Mouse (Mus musculus) CH12F3 (cell line): ENCODE data around the gene Lst1.

Source experiments
- in situ Hi-C: fragments of 300-500 bp; cut with MboI; formaldehyde crosslinking; loops from 2 replicates; pipeline ENCODE4 v1.14.3; 2020; ENCODE audit warnings: low sequenced_read_pairs

The Lst1 gene

DNA sequence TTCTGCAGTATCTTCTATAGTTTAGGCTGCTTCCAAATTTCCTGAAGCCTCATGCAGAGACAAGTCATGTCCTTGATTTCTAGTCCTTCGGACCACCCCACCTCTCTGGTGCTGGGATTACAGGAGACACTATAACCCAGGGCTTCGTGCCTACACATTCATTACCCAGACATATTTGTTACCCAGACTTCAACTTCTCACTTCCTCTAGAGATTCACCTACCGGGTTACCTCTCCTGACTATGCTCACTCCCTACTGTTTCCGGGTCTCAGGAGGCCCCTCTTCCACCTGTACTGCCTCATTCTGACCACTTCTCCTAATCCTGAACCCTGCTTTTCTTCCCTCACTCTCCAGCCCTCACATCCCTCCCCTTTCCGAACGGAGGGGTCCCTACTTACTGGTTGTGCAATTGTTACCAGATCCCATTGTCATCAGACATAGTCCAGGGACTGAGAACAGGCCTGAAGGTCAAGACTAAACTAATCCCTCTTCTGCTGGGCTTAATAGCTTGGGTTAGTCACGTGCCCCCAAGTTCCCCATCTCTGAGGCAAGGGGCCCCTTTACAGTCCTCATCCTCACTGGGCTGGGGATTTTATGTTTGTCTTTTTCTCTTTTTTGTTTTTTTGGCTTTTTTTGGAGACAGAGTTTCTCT lies at the start of gene Lst1:
Lst1 (minus strand) TSS at position 481 of the 652 bp plus-strand sequence.
- in situ Hi-C loops, result no loop called here

DNA sequence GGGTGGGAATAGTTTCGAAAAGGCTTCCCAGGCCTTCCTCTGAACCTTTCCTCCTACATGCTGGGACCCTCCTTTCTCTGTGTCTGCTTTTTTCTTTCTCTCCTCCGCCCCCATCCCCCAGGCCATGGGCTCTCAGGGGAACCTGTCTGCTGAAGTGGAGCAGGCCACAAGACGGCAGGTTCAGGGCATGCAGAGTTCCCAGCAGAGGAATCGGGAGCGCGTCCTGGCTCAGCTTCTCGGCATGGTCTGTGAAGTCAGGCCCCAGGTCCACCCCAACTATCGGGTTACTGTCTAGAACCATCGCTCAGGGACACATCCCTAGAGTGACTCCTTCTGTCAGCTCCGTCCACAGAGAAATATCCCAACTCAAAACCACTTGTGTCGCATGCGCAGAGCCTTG lies 49.3 kb upstream of the Lst1 start:
- in situ Hi-C loops, result no loop called here

DNA sequence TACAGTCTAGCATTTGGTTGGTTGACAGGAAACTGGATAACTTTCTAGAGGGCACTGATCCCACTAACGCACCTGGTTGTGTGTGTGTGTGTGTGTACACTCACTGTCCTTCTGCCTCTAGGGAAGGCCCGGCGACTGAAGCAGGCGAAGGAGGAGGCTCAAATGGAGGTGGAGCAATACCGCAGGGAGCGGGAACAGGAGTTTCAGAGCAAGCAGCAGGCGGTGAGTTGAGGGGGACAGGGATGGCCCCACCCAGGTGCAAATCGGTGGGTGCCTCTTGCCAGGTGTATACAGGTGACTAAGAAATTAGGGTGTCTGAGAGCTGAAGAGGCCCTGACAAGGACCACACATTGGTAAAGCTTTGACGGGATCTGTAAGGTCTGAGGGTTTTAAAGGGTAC lies 48.8 kb upstream of the Lst1 start:
- in situ Hi-C loops, result no loop called here

DNA sequence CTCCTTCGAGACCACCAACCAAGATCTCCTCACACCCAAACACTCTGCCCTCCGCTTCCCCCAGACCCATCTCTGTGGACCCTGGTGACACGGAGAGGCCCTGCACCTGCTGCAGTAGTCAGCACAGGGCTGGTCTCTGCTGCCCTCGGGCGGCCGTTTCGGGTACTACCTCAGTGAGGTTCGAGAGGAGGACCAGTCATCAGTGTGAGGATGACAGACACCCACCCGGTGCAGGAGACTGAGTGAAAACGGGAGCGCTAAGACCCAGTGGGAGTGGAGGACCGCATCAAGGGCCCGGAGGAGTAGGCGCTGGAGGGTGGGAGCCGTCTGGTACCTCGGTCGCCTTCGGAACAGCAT lies 48.1 kb upstream of the Lst1 start:
- in situ Hi-C loops, result no loop called here

DNA sequence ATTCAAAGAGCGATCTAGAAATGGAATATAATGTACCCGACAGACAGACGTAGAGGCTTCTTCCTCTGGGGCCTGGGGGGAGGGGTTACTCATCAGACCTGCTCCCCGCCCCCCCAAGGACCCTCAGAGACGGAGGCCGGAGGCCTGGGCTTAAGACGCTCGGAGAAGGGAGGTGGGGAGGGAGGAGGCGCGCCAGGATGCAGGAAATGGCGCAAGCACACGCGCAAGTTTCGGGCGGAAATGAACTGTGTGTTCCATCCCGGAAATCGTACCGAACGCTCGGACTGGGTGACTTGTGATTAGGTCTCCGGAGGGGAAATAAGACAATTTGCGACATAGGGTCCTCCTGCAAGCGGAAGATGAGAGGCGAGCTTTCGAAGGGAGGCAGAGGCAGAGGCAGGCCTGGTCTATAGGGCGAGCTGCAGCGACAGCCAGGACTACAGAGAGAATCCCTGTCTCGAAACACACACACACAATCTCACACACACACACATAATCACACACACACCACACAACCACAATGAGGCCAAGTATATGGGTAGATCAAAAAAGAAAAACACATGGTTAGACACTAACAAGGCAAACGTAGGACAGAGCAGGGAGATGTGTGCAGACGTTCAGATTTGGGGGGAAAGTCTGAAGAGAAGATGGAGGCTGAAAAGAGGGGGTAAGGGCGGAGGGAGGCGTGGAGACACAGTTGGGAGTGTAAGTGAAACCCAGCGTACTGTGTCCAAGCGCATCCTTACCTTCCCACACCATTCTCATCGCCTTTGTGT lies 47.6 kb upstream of the Lst1 start, which contains the start of gene Nfkbil1:
Nfkbil1 (minus strand) TSS at position 179 of the 776 bp plus-strand sequence.
- in situ Hi-C loops, result no loop called here

DNA sequence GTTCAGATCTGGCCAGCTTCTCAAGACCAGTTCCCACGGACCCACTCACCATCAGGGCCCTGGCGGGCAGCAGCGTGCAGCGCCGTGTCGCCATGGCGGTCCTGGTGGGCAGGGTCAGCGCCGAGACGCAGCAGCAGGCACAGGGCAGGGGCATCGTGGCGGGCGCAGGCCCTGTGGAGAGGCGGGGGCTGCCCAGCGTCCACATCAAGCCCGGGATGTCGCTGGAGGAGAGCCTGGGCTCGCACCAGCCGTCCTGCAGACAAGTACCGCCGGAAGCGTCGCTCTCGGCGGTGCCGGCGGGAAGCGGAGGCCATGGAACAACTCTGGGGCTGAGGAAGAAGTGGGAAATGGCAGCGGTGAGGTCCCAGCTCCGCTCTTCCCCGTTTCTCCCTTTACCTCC lies 46.7 kb upstream of the Lst1 start:
- in situ Hi-C loops, result loop anchor here (5.0 kb wide), 1 partner anchor 68 kb away; no protein-coding TSS in a partner anchor

DNA sequence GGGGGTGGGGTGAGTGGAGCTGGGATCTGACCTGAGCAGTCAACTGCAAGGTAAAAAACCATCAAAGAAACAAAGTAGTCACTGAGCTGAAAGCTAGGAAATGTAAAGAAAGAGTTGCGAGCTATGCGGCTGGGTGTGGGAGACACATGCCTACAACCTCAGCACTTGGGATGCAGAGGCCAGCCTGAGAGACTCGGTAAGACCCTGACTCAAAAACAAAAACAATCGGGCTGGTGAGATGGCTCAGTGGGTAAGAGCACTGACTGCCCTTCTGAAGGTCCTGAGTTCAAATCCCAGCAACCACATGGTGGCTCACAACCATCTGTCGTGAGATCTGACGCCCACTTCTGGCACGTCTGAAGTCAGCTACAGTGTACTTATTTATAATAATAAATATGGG lies 45.9 kb upstream of the Lst1 start:
- in situ Hi-C loops, result loop anchor here (5.0 kb wide), 1 partner anchor 67 kb away; no protein-coding TSS in a partner anchor

DNA sequence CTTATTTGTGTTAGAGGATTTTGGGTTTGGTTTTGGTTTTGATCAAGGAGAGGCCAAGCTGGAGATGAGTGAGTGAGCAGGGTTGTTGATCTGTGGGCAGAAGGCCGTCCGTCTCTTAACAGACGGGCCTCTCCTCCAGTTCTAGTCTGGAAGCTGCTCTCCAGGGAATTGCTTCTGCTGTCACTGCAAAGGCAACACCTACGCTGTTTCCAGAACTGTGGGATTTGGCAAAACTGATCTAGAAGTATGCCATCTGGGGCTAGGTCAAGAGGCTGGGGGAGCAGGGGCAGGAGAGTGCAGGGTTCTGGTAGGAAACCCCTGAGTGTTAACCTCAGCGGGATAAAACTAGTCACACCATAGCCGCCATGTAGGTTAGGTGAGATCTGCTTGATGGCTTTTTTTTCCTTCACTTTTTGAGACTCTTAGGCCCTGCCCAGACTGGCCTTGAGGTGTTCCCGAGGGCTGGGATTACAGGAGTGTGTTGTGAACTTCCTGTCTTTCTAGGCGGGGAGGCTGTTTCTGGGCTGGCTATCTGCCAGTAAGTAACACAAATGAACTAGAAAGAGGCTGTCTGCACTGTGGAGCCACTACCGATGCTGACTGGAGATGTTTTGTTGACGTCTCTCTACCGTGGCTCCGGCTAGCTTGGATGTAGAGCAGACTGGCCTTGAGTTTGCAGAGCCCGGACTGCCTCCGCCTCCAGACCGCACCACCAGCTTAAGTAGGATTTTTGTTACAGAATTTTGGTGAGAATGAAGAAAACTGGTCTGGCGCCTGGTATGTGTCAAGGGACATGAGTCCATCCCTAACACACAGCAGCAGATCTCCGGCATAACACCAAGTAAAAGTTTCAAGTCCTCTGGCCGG lies 45.1 kb upstream of the Lst1 start, which contains the start of gene Atp6v1g2:
Atp6v1g2 (plus strand) TSS at position 547 of the 867 bp plus-strand sequence.
- in situ Hi-C loops, result loop anchor here (5.0 kb wide), 1 partner anchor 66 kb away; no protein-coding TSS in a partner anchor

DNA sequence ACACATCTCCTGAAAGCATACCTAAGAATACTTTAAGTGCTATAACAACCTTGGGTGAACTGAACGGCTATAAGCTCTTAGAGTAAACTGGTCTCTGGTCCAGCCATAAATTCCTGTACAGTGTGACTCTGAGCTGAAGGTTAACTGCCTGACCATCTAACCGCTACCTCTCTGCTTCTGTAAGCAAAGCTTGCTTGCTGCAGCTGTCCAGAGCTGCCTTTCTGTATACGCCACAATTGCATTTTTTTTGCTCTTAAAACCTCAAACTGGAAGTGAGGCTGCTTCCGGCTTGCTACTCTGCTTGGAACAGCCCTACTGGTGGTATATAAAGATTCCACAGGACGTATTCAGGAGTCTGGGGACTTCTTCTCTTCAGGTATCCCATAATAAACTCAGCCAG lies 44.4 kb upstream of the Lst1 start:
- in situ Hi-C loops, result loop anchor here (5.0 kb wide), 1 partner anchor 65 kb away; no protein-coding TSS in a partner anchor

DNA sequence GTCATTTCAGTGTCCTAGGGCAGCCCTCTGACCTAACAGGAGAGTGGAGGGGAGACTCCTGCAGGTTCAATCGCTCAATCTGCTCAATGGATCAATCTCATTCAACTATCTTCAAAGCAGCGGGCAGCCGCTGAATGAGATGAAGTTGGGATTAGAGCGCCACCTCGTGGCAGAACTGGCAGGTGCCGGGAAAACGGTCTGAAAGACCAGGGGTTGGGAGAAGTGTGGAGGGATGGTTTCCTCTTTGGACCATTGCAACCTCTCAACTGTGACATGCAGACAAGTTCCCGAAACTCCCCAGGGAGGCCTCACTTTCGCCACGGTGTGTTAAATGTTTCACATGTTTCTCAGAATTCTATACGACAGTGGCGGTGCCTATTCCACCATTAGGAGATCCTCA lies 43.8 kb upstream of the Lst1 start:
- in situ Hi-C loops, result loop anchor here (5.0 kb wide), 1 partner anchor 65 kb away; no protein-coding TSS in a partner anchor

DNA sequence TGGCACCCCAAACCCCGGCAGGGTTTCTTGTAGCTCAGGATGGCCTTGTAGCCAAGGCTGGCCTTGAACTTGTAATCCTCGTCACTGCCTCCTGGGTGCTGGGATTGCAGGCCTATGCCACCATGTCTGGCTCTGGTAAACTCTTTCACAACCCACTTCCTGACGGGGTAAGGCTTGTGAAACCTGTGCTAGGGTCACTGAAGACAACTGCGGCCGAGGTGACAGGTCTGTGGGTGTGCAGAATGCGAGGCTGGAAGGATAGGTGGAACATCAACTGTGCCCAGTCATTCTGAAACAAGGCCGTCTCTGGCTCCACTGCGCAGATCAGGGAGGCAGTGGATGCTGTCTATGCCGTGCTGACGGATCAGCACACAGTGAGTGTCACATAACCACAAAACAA lies 42.8 kb upstream of the Lst1 start:
- in situ Hi-C loops, result loop anchor here (5.0 kb wide), 1 partner anchor 64 kb away; no protein-coding TSS in a partner anchor

DNA sequence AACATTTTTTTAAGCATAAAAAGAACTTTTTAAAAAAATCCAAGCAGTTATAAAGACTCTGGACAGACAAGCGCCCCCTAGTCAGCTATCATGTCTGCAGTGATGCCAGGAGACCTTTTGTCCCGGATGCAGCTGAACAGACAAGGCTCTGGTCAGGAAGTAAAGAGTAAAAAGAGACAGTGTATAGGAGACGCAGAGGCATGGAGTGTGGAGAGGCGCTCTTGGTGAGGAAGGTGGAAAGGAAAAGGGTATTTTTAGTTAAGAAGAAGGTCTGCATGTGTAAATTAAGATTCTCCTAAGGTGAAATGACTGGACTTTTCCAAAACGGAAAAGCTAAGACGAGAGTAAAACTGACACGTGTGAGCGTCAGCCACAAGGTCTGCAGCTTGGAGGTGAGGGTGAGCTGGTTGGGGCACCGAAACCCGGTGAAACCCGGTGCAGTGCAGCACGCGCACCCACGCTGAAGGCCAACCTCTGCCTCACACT lies 38.4 kb upstream of the Lst1 start:
- in situ Hi-C loops, result no loop called here

DNA sequence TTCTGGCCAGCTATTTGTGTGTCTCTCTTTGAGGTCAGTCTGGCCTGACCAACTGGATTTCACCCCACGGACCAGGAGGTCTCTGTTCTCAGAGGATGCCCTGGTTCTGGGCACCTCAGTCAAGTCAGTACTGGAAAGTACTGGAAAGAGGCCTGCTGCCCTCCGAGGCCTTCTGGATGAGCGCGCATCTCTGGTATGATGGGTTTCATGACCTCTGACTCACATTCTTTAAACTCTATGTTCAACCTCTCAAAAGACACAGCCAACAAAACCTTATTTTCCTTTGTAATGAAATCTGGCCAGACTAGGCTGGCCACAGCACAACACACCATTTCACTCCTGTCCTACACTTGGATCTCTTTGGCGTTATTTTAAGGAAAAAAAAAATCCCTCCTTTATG lies 37.2 kb upstream of the Lst1 start:
- in situ Hi-C loops, result no loop called here

DNA sequence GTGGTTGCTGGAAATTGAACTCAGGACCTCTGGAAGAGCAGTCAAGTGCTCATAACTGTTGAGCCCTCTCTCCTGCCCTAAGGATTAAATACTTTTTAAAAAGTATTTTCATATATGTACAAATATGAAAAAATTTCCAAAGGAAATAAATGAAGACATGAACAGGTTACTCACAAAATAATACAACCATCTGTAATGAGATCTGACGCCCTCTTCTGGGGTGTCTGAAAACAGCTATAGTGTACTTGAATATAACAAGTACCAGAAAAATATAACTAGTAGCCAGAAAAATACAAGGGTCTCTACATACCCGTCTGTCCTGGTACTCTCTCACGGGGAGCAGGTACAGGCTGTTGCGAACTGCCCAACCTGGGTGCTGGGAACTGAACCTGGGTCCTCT lies 36.4 kb upstream of the Lst1 start:
- in situ Hi-C loops, result no loop called here

DNA sequence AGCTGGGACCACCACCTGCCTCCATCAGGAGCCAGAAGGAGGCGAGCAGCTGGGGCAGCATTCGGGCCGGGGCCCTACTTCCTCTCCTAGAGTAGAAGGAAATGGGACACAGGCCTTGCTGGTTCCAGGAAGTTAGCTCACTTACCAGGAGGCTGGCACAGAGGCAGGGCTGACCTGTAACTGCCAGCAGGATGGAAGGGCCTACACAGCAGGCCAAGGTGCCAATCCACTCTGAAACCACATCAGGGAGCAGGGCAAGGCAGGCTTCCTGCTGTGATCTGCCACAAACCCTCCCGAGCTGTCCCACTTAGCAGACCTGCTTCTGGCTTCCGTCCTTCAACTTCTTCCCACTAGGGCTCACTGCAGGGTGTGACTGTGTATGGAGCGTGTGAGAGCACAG lies 34.1 kb upstream of the Lst1 start:
- in situ Hi-C loops, result no loop called here

DNA sequence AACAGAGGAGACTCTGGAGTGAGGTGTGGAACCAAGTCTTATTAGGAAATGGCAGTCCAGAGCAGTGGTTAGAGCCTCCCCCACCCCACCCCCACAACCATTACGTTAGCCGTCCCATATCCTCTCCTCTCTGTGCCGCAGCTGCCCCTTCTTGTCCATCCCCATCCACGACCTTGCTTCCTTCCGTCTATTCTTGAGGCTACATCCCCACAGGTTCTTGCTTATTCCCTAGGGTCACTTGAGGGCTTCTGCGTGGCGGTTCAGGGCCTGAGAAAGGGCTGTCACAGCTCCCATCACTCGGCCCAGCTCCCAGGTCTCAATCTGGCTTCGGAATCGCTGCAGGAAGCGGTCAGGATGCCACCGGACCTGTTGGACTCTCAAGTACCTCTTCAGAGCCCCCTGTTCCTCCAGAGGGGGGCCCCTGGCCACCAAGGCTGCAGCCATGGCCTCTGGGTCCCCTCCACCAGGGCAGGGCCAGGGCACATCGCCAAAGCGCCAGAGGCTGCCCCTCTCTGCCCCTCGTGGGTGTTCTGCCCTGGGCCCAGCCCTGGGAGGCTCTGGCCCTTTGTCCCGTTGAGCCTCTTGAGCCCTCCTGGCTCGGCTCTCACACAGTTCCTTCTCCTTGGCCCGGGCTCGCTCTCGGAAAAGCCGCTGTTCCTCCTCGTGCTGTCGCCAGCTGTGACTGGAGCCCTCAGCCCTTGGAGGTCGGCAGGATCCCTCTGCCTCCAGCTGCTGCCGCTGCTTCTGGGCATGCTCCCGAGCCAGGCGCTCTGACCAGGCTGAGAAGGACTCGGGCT lies 32.1 kb upstream of the Lst1 start, which contains the start of gene Gm16181:
Gm16181 (plus strand) TSS at position 679 of the 797 bp plus-strand sequence.
- in situ Hi-C loops, result no loop called here

DNA sequence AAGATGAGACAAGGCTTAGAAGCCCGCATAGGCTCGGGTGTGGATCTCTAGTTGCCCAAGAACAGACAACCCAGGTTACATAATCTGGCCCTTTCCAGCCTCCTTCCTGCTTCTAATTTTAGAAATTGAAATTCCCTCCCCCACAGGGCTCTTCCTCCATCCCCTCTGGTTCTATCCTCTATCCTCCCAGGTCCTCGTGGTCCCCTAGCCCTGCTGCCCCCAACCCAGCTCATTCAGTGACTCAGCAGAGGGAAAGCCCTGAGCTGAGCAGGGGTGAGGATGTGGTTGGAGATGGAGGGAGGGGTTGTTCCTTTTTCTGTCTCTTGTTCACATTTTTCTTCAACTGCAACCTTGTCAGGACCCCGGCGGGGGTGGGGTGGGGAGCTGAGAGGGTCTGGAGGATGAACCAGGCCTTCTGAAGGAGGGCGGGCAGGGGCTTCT lies 31.4 kb upstream of the Lst1 start:
- in situ Hi-C loops, result no loop called here

DNA sequence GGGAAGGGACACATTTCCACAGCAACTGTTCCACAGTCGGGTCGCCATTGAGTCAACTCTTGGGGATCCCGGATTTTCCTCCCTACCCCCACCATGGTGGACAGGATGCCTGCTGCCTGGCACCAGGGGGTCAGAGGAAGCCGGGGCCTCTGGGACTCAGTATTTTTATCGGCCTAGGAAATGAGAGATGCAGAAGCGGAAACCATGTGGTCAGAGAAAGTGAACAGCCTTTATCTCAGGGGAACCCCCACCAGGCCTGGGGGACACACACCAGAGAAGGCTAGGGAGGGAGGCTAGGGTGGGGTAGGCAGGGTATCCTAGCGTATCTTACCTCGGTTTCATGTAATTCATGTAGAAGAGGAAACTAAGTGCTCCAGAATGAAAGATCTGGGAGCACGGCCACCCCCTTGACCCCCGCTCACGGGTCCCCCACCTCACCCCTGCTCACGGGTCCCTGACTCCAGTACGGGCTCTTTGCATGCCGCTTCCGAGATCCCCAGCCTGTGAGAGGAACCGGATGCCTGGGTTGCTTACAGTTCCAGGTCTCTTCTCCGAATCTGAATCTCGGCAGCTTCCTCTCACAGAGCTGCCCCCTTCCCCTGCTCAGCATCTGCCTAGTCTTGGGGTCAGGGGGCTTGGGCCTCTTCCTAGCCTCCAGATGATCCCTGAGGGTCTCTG lies 30.4 kb upstream of the Lst1 start:
- in situ Hi-C loops, result no loop called here

DNA sequence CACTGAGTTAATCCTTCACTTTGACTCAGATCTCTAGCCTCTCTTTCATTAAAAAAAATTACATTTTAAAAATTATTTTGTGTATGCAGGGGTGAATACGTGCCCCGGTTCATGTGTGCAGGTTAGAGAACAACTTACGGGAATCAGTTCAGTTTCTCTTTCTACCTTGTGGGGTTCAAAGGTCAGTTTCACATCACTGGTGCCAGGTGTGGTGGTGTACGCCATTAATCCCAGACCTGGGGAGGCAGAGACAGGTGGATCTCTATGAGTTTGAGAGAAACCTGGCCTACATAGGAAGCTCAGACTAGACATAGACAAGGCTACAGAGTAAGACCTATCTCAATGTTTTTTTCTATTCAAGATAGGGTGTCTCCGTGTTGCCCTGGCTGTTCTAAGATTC lies 24.8 kb upstream of the Lst1 start:
- in situ Hi-C loops, result no loop called here
